Mouse (Mus musculus): ENCODE measurements around the gene Metap1d.

GRCm38 (mm10) chr2:71466861-71467450, 13.9 kb downstream of the Metap1d start:
- TF ChIP-seq POLR2A (IDR thresholded peaks at IDR 0.05; ENCODE audit: low read depth, low read length): no peak
- TF ChIP-seq CTCF (IDR thresholded peaks at IDR 0.05; ENCODE audit: extremely low read depth, insufficient read length, insufficient replicate concordance, low read depth, low read length): no peak
